ENCODE assay signal across 11 mouse cellular contexts in the genomic region with DNA sequence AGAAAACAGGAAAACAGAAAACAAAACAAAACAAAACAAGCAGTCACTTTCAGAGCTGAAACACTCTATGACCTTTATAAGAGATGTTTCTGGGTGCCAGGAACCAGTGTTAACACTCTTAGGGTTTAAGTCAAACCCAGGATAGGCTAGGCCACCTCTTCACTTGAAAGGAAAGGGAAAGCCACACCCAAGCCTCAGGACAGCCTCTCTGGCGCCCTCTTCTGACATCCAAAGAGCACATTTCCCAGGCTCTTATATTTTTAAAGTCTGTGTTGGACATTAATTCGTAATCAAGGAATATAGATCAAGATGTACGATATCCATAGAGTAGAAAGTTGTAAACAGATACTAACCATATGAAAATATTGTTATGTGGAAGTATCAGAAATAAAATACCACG. TPM values are rescaled to one million over a fixed set of nuclear protein-coding genes. Genes with fewer than 3 reads are reported as not detected.
DNase-seq lines count a peak whose midpoint lies in the region; ATAC-seq and TF ChIP-seq lines count a peak whose summit lies in the region.
"Had no signal": no experiment of that assay in that cellular context is flagged by ENCODE, and none has a peak within 500 bp of the region (broad histone marks: within the 10 kb centered on the region; RNA-seq: fewer than 3 reads in every experiment).

No protein-coding gene starts in this region.

- no peak for TF ChIP-seq POLR2A in heart, adult 2 months (IDR thresholded peaks at IDR 0.05; ENCODE audit: insufficient read depth, low read depth, low read length)

- TF ChIP-seq CTCF in heart, adult 2 months (IDR thresholded peaks at IDR 0.05), result peak; percentile 71
- TF ChIP-seq CTCF in G1E (IDR thresholded peaks at IDR 0.05; ENCODE audit: low read depth, low read length), result 0 out of 2 replicates have a peak, but pooled peaks have one; percentile 17

- WGBS in heart, adult 2 months, result 41% methylated on average over 4 of the region's 4 CpGs
- WGBS in forebrain, embryonic 16.5 days, result 47% methylated on average over 4 of the region's 4 CpGs
- 48% methylated on average over 4 of the region's 4 CpGs for WGBS in forebrain, embryonic 14.5 days

- H3K9me3 ChIP-seq in G1E (replicated peaks), result no peaks in the 10 kb centered on the region
- H3K9me3 ChIP-seq in forebrain, embryonic 16.5 days (ENCODE audit: control insufficient read depth, low read length), result no peaks in the 10 kb centered on the region
- no peaks in the 10 kb centered on the region for H3K9me3 ChIP-seq in forebrain, embryonic 14.5 days (replicated peaks; ENCODE audit: control insufficient read depth, low read length)
- H3K9me3 ChIP-seq: hindbrain, embryonic 10.5 days had no signal

- H3K4me3 ChIP-seq in heart, adult 2 months, result no peak overlapping the region
- no peak overlapping the region for H3K4me3 ChIP-seq in G1E (ENCODE audit: low read depth, low read length)
- H3K4me3 ChIP-seq in forebrain, embryonic 16.5 days (replicated peaks; ENCODE audit: low read length), result no peak overlapping the region
- no peak overlapping the region for H3K4me3 ChIP-seq in forebrain, embryonic 14.5 days (ENCODE audit: low read depth, low read length)
- H3K4me3 ChIP-seq: hindbrain, embryonic 10.5 days had no signal

- no peak for ATAC-seq in G1E (ENCODE audit: extremely low read depth, insufficient number of reproducible peaks, low FRiP score, poor library complexity, severe bottlenecking)
- ATAC-seq in forebrain, embryonic 16.5 days, result no peak
- no peak for ATAC-seq in forebrain, embryonic 14.5 days

- H3K79me2 ChIP-seq in heart, adult 2 months (replicated peaks; ENCODE audit: control insufficient read depth, insufficient read depth, low read length), result no peaks in the 10 kb centered on the region

- H3K36me3 ChIP-seq in heart, adult 2 months (ENCODE audit: control insufficient read depth, insufficient read depth, low read length), result no peaks in the 10 kb centered on the region
- H3K36me3 ChIP-seq in G1E (replicated peaks), result no peaks in the 10 kb centered on the region
- no peaks in the 10 kb centered on the region for H3K36me3 ChIP-seq in forebrain, embryonic 16.5 days (ENCODE audit: control insufficient read depth, insufficient read depth)
- no peaks in the 10 kb centered on the region for H3K36me3 ChIP-seq in forebrain, embryonic 14.5 days (ENCODE audit: control insufficient read depth, insufficient read depth, low read length)
- H3K36me3 ChIP-seq: hindbrain, embryonic 10.5 days had no signal

- TF ChIP-seq EP300 in heart, adult 2 months (IDR thresholded peaks at IDR 0.05; ENCODE audit: insufficient read depth, low read depth, low read length), result no peak

- no peaks in the 10 kb centered on the region for H3K4me1 ChIP-seq in heart, adult 2 months (ENCODE audit: control insufficient read depth, insufficient read depth, low read length)
- 0 out of 2 replicates have a peak, but pooled peaks cover 3% of the 10 kb centered on the region for H3K4me1 ChIP-seq in G1E (ENCODE audit: insufficient read depth, low read depth, low read length)
- no peaks in the 10 kb centered on the region for H3K4me1 ChIP-seq in forebrain, embryonic 16.5 days (replicated peaks; ENCODE audit: control insufficient read depth, insufficient read depth, low read length)
- no peaks in the 10 kb centered on the region for H3K4me1 ChIP-seq in forebrain, embryonic 14.5 days (ENCODE audit: control insufficient read depth, insufficient read depth, low read length)

- no peak overlapping the region for H3K4me2 ChIP-seq in forebrain, embryonic 16.5 days (ENCODE audit: low read length)
- H3K4me2 ChIP-seq in forebrain, embryonic 14.5 days (ENCODE audit: low read length), result no peak overlapping the region

- no peak for DNase-seq in heart, adult 2 months
- no peak for DNase-seq in heart, adult 11 months
- DNase-seq in 416B (ENCODE audit: low read depth), result peak; percentile 74
- DNase-seq in G1E (ENCODE audit: low spot score), result no peak
- DNase-seq in kidney, postnatal 10 days, result peak; percentile 29
- no peak for DNase-seq in layer of hippocampus, adult 11-12 months (ENCODE audit: low spot score)
- no peak for DNase-seq in forebrain, embryonic 14.5 days (ENCODE audit: low spot score)
- DNase-seq: cerebellum, adult 11-12 months had no signal

- H3K9ac ChIP-seq in heart, adult 2 months (ENCODE audit: low read depth, low read length), result no peak overlapping the region
- H3K9ac ChIP-seq in forebrain, embryonic 16.5 days (replicated peaks; ENCODE audit: low read depth, low read length), result no peak overlapping the region
- H3K9ac ChIP-seq in forebrain, embryonic 14.5 days (ENCODE audit: low read length), result no peak overlapping the region

- no peak overlapping the region for H3K27ac ChIP-seq in heart, adult 2 months
- H3K27ac ChIP-seq in forebrain, embryonic 16.5 days (ENCODE audit: low read length), result no peak overlapping the region
- H3K27ac ChIP-seq in forebrain, embryonic 14.5 days (ENCODE audit: low read depth, low read length), result no peak overlapping the region
- H3K27ac ChIP-seq: hindbrain, embryonic 10.5 days had no signal

- intact Hi-C loops in heart, adult 2 months (cut with DNase I), result loop anchor here (10.0 kb wide), 1 partner anchor 385 kb away; no protein-coding TSS in a partner anchor

- H3K27me3 ChIP-seq in heart, adult 2 months (ENCODE audit: control insufficient read depth, insufficient read depth, low read length), result no peaks in the 10 kb centered on the region
- H3K27me3 ChIP-seq in G1E (ENCODE audit: insufficient read depth, low read length), result peaks cover 6% of the 10 kb centered on the region
- no peaks in the 10 kb centered on the region for H3K27me3 ChIP-seq in forebrain, embryonic 16.5 days (replicated peaks; ENCODE audit: control insufficient read depth, insufficient read depth, low read length)
- no peaks in the 10 kb centered on the region for H3K27me3 ChIP-seq in forebrain, embryonic 14.5 days (replicated peaks; ENCODE audit: control insufficient read depth, insufficient read depth, low read length)

RNA-seq across cellular contexts. Expression of a gene that starts 16.5 kb away (rescaled TPM):
- total RNA-seq in heart, adult 2 months (2021), result 10 to 100 TPM; 23.5 to 23.9 TPM
- polyA plus RNA-seq in heart, adult 2 months (2012; rRNA removed), result 33.0 and 52.8 TPM in 2 replicates
- total RNA-seq in G1E (2014; fragmentation: Nextera tagmentation) (not detected in 2 replicates), G1E (2017) (0.17 and 0.66 TPM in 2 replicates)
- not detected in 2 replicates for polyA plus RNA-seq in G1E (2012)
- 50.8 and 60.2 TPM in 2 replicates for polyA plus RNA-seq in forebrain, embryonic 16.5 days (2015; fragmentation: Nextera tagmentation; extraction: Ambion mirVana)
- 53.2 and 57.5 TPM in 2 replicates for polyA plus RNA-seq in forebrain, embryonic 14.5 days (2014; fragmentation: Nextera tagmentation; extraction: Ambion mirVana)

RNA-seq across cellular contexts. Expression of a gene that starts 57.7 kb away (rescaled TPM):
- 1 to 10 TPM; 5.0 to 5.9 TPM for total RNA-seq in heart, adult 2 months (2021)
- 5.1 and 9.3 TPM in 2 replicates for polyA plus RNA-seq in heart, adult 2 months (2012; rRNA removed)
- total RNA-seq in G1E (2014; fragmentation: Nextera tagmentation), result 0.15 TPM in 1 of 2 replicates, not detected in the other
- under 0.01 and 0.22 TPM in 2 replicates for total RNA-seq in G1E (2017)
- polyA plus RNA-seq in G1E (2012), result not detected in 2 replicates
- 0.31 and 0.47 TPM in 2 replicates for polyA plus RNA-seq in forebrain, embryonic 16.5 days (2015; fragmentation: Nextera tagmentation; extraction: Ambion mirVana)
- polyA plus RNA-seq in forebrain, embryonic 14.5 days (2014; fragmentation: Nextera tagmentation; extraction: Ambion mirVana), result 0.10 and 0.14 TPM in 2 replicates

RNA-seq across cellular contexts. Expression of a gene that starts 58.0 kb away (rescaled TPM):
- total RNA-seq in heart, adult 2 months (2021), result not detected
- polyA plus RNA-seq in heart, adult 2 months (2012; rRNA removed), result 0.15 TPM in 1 of 2 replicates, not detected in the other
- total RNA-seq in G1E (2014; fragmentation: Nextera tagmentation), result not detected in 2 replicates
- total RNA-seq in G1E (2017), result 0.12 and 0.33 TPM in 2 replicates
- not detected in 2 replicates for polyA plus RNA-seq in G1E (2012)
- polyA plus RNA-seq in forebrain, embryonic 16.5 days (2015; fragmentation: Nextera tagmentation; extraction: Ambion mirVana), result not detected in 2 replicates
- polyA plus RNA-seq in forebrain, embryonic 14.5 days (2014; fragmentation: Nextera tagmentation; extraction: Ambion mirVana), result not detected in 2 replicates
- polyA plus RNA-seq: hindbrain, embryonic 10.5 days; stomach, embryonic 14.5 days had no signal

Comparison
In these comparisons a context has a peak if more than half of its experiments do, and no peak if none do; other contexts are left out.
1. DNase-seq: peak in 416B (single experiment) and kidney, postnatal 10 days (single experiment); none in heart, adult 2 months (0 of 2), heart, adult 11 months (single experiment), G1E (single experiment), layer of hippocampus, adult 11-12 months (single experiment) and forebrain, embryonic 14.5 days (single experiment).
2. RNA of a gene that starts 16.5 kb away (polyA plus RNA-seq): 50.8 to 60.2 TPM in forebrain, embryonic 16.5 days, 53.2 to 57.5 TPM in forebrain, embryonic 14.5 days and 33.0 to 52.8 TPM in heart, adult 2 months; not detected in G1E; every median in the first group is over 10 times any median in the second.